Mouse (Mus musculus) layer of hippocampus, adult 9-10 months (tissue): ENCODE data around the gene Map3k10.

Source experiments
- DNase-seq: peaks from one replicate; pipeline ENCODE4 v3.0.0; 2022; ENCODE audit warnings: low spot score

Map3k10 gene

GRCm38 (mm10) chr7:27674522-27675221, at the start of gene Map3k10:
Gene Map3k10, minus strand, starts transcription at chr7:27674598.
- peak; percentile 92 for DNase-seq

GRCm38 (mm10) chr7:27721951-27722350, 47.6 kb upstream of the Map3k10 start:
- no peak for DNase-seq

GRCm38 (mm10) chr7:27710402-27710801, 36.0 kb upstream of the Map3k10 start:
- DNase-seq, result no peak

GRCm38 (mm10) chr7:27696711-27697110, 22.3 kb upstream of the Map3k10 start:
- no peak for DNase-seq

GRCm38 (mm10) chr7:27691076-27691475, 16.7 kb upstream of the Map3k10 start:
- DNase-seq, result no peak

GRCm38 (mm10) chr7:27688815-27689612, 14.6 kb upstream of the Map3k10 start, which contains the start of gene Zfp607b:
Gene Zfp607b, plus strand, starts transcription at chr7:27689340.
- peak; percentile 95 for DNase-seq

GRCm38 (mm10) chr7:27688246-27688788, 13.9 kb upstream of the Map3k10 start:
- no peak for DNase-seq

GRCm38 (mm10) chr7:27687836-27688235, 13.4 kb upstream of the Map3k10 start:
- DNase-seq, result no peak

GRCm38 (mm10) chr7:27687043-27687442, 12.6 kb upstream of the Map3k10 start:
- no peak for DNase-seq

- no peak for DNase-seq
Measured at GRCm38 (mm10) chr7:27685681-27686080, 11.3 kb upstream of the Map3k10 start.

- no peak for DNase-seq
Measured at GRCm38 (mm10) chr7:27685220-27685619, 10.8 kb upstream of the Map3k10 start.

GRCm38 (mm10) chr7:27683218-27683617, 8.8 kb upstream of the Map3k10 start:
- no peak for DNase-seq

- DNase-seq, result no peak
Measured at GRCm38 (mm10) chr7:27675222-27675612, 819 bp upstream of the Map3k10 start.

GRCm38 (mm10) chr7:27674195-27674521, 240 bp downstream of the Map3k10 start:
- DNase-seq, result no peak

GRCm38 (mm10) chr7:27673575-27674131, 745 bp downstream of the Map3k10 start:
- no peak for DNase-seq

GRCm38 (mm10) chr7:27673064-27673574, 1.3 kb downstream of the Map3k10 start:
- DNase-seq, result no peak

GRCm38 (mm10) chr7:27662038-27662437, 12.4 kb downstream of the Map3k10 start:
- DNase-seq, result no peak

- no peak for DNase-seq
Measured at GRCm38 (mm10) chr7:27658712-27659663, 15.4 kb downstream of the Map3k10 start.

GRCm38 (mm10) chr7:27657824-27658395, 16.5 kb downstream of the Map3k10 start:
- DNase-seq, result no peak

GRCm38 (mm10) chr7:27656600-27656999, 17.8 kb downstream of the Map3k10 start:
- DNase-seq, result no peak

GRCm38 (mm10) chr7:27655545-27655944, 18.9 kb downstream of the Map3k10 start:
- DNase-seq, result no peak
